Mouse (Mus musculus): ENCODE measurements at regions not wholly inside any gene's neighbourhood (a gene's known extent, or its start where the extent isn't known, plus 50 kb on each side); places are given as distances from the start of the nearest gene placed in this dataset.

DNA sequence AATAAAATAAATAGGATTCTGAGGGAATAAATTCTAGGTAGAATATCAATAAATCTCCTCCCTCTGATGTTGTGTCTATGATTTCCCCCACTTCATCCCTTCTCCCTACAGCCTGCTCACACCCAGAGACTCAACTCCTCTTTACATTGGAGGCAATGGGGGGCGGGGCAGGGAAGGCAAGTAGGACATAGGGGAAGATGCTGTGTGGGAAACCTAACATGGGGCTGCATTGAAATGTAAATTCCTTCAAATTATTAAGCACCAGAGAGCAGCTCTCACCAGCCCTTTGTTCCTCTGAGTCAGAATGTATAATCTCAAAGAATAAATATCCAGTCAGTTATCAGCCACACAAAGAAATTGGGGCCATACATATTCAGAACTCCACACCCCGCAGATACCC is 91.6 kb downstream of the Nuf2 start:
- DNase-seq: no peak

- no peak for DNase-seq
These were observed 93.3 kb downstream of the Nuf2 start for GRCm38 (mm10) chr1:169438006-169438405.

- DNase-seq: peak; percentile 33
These were observed 108.9 kb downstream of the Nuf2 start for GRCm38 (mm10) chr1:169422408-169422807.

DNA sequence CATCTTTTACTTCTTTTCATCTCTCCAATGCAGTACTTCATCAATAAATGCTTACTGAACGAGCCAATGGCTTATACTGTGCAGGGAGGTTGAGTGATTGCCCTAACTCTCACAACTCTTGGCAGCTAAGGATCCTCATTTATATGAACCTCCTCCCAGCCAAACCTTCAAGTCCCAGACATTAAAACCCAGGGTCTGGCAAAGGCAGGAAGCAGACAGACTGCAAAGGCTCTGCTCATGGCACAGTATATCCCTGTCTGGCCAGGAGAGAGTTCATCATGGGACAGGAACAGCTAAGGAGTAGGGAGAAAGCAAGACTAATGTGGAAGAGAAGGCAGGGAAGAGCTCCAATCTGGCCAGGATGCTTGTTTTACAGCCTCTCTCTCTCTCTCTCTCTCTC is 109.6 kb downstream of the Nuf2 start:
- DNase-seq: no peak

DNA sequence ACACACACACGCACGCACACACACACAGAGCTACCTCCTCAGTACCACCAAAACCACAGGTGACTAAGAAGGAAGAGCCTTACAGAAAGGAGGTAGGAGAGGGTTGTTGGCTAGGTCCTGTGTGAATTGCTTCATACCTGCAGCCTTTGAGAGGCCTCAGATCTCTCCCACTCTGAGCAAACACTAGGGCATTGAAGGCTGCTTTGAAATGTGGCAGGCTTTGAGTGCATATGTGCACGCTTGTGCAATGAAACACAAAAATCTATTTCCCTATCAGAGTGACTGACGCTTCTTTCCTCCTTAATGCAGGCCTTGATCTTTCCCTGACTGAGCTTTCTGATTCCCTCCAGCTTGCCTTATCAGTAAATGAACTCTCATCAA is 112.6 kb downstream of the Nuf2 start:
- DNase-seq: no peak

GRCm38 (mm10) chr1:169417979-169418664 is 113.1 kb downstream of the Nuf2 start:
- no peak for DNase-seq

DNA sequence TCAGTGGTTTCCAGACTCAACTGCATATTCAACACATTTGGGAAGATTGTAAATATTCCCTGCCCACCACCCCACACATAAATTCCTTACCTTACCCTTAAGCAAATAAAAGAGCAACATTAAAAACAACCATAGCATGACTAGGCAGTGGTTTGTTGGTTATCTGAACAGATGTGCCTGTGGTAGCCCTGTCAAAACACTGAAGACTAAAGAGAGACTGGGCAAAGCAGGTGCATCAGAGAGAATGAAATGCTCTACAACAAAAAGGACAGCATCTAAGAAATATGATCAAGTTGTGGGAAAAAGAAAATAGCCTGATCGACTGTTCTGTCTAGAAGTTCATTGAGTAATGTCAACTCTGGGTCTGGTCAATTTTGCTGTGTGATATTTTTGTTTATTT is 114.6 kb downstream of the Nuf2 start:
- no peak for DNase-seq

GRCm38 (mm10) chr1:169408120-169408519 is 123.1 kb downstream of the Nuf2 start:
- DNase-seq: no peak

- no peak for DNase-seq
These were observed 130.4 kb downstream of the Nuf2 start for GRCm38 (mm10) chr1:169400841-169401240.

- no peak for DNase-seq
These were observed 133.9 kb downstream of the Nuf2 start for GRCm38 (mm10) chr1:169397371-169397770.

GRCm38 (mm10) chr1:169387056-169387455 is 144.2 kb downstream of the Nuf2 start:
- no peak for DNase-seq

- no peak for DNase-seq
These were observed 145.4 kb downstream of the Nuf2 start for GRCm38 (mm10) chr1:169385740-169386424.

- DNase-seq: no peak
These were observed 156.6 kb downstream of the Nuf2 start for GRCm38 (mm10) chr1:169374686-169375085.

GRCm38 (mm10) chr1:169368758-169369157 is 162.5 kb downstream of the Nuf2 start:
- DNase-seq: no peak

DNA sequence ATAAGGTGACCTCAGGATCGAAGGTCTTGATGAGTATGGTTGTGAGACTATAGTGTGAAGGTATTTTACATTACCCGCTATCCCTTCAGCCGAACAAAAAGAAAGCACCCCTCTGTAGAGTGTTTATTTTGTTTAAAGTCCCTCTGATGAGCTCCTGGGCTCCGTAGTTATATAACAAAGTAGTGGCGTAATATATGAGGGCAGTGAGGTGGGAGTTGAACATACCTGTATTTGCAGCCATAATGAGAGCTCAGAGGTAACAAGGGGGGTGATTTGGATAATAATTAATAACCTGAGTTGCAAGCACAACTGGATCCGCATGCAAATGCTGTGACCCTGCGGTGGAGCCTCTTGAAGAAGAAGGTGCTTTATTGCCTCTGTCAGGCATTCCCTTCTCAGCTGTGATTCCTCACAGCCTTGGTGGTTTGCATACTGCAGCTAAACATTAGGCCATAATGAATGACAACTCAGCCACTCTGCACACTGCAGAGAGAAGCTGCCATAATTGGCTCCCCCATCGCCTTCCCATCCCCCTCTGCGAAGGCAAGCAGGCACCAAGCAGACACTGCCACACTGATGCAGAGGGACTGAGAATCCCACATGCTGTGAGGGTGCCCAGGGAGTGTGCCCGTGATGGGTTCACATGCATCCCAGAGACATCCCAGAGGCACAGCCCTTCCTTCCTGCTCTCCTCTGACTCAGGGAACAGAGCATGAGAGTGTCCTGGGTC is 163.3 kb downstream of the Nuf2 start:
- DNase-seq: no peak

DNA sequence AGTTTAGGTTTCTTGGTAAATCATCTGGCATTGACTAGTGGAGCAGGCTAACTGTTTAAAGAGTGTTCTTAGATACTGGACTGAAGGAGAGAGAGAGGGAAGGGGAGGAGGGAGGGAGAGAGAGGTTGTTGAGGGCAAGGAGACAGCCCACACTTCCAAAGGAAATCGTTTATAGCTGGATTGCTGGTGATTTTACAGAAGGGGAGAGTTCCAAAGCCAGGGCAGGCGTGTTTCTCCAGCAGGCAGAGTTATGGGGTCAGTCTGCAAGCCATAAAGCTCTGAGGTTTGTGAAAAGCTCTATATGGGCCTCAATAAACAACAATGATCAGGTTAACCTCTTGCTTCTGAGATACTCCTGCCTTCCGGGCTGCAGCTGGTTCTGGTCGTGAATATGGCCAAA is 163.9 kb downstream of the Nuf2 start:
- DNase-seq: no peak

DNA sequence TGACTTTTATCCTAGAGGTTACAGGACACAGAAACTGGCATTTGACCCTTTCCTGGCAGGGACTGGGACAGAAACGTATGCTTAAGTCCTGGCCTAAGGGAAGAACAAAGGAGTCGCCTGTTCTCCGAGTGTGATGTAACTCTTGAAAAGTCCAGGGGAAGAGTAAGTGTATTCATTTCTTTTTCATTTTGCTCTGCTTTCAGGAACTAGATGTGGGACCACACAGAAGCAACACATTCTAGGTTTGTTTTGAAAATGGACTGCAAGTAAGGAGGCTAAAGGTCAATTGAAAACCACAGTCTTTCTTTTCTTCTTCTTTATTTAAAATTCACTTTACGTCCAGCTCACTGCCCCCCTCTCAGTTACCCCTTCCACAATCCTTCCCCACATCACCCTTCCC is 168.7 kb downstream of the Nuf2 start:
- no peak for DNase-seq

- no peak for DNase-seq
These were observed 173.5 kb downstream of the Nuf2 start for GRCm38 (mm10) chr1:169357652-169358241.

DNA sequence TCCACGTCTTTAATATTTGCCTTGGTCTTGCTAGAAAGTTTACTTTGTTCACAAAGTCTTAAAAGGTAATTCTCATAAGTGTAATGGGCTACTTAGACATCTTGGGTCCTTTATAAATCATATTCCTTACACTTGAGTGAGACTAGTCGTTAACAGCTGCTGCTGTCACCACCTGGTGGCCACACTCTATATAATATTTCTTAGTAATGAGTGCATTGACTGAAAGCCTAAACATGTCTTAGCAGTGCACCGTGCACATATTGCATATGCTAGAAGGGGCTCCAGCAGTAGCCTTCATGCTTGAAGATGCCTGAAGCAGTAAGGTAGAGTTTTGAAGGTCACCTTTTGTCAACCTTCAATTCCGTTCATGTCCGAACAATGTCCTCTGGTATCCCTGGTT is 177.2 kb downstream of the Nuf2 start:
- no peak for DNase-seq

- no peak for DNase-seq
These were observed 183.6 kb downstream of the Nuf2 start for GRCm38 (mm10) chr1:169347692-169348091.

DNA sequence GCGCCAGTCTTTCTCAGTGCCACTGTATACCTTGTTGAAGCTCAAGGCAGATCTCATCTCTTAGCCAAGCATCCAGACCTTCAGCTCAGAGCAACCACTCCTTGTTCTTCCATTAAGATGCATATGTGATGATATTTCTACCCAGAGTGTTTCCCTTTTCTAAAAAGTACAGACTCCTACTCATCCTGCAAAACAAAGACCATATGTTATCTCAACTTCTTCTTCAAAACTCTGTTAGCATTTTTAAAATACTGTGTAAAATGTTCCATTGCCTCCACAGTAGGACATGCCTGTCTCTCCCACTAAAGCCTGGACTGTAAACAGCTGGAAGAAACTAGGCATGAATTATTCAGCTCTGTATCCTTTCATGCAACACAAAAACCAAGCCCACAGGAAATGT is 184.4 kb downstream of the Nuf2 start:
- no peak for DNase-seq

GRCm38 (mm10) chr1:169341131-169341530 is 190.1 kb downstream of the Nuf2 start:
- no peak for DNase-seq

GRCm38 (mm10) chr1:169338461-169338860 is 192.8 kb downstream of the Nuf2 start:
- DNase-seq: no peak

DNA sequence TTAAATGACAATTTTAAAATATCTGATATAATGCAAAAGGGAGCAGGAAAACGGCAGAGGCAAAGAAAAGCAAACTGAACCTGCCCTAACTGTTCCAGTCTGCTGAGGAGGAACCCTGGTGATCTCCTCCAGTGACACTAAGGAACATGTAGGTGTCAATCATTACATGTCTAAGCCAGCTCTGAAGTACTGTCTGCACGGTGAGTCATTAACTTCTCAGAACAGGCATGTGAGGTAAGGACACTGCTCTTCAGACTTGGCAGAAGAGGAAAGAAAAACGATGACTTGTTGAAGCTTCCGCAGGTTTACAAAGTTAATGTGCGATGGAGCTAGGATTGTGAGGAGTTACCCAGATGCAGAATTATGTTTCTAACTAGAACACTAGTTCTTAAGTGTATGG is 199.1 kb downstream of the Nuf2 start:
- no peak for DNase-seq
